Mouse (Mus musculus) embryonic fibroblast, embryonic 13.5 days (primary cell): ENCODE results near the gene Cd37.

Experiments used
- CTCF ChIP-seq: IDR thresholded peaks from 2 replicates; pipeline ENCODE4 v1.5.1; 2011; ENCODE audit warnings: mild to moderate bottlenecking, control low read depth, low read length, moderate library complexity, borderline replicate concordance; ENCODE audit not compliant: insufficient read depth
- POLR2A ChIP-seq: IDR thresholded peaks from 2 replicates; pipeline ENCODE4 v1.6.1; 2011; ENCODE audit warnings: low read depth, mild to moderate bottlenecking, control low read depth, low read length, moderate library complexity

DNA sequence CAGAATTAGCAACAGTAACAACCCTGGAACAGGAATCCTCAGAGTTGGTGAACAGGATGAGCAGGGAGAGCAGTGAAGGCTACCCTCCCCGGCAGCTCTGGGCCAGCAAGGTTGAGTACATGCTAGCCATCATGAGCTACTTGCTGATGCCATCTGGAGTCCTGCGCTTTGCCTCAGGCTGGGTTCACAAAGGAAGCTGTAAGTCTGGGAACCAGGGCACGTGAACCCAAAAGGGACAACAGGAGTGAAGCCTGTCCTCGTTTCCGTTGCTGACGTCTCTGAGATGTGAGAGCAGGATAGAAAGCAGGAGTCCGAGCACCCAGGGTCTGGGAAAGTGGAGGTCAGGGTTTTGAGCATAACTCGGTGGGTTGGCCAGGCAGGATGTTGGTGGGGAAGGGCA lies 20.4 kb upstream of the Cd37 start:
- no peak for TF ChIP-seq CTCF
- no peak for TF ChIP-seq POLR2A
